Mouse (Mus musculus) layer of hippocampus, postnatal 25 days (tissue): ENCODE measurements around the gene Cdh24. TPM values are rescaled to one million over a fixed set of nuclear protein-coding genes. Genes with fewer than 3 reads are reported as not detected.
A peak's percentile ranks its signal among the peaks of the same experiment; 100 is the strongest.

ENCODE experiments used
- DNase-seq, 2 experiments: peaks; one replicate each; pipeline ENCODE4 v3.0.0; 2022; ENCODE audit warnings: mixed read lengths in 2 of 2, low spot score in 1 of 2; ENCODE audit errors: extremely low spot score in 1 of 2
- total RNA-seq, 2 experiments: library from RNA; stranded (reverse); gene quantifications; 2 replicates each; pipeline ENCODE4 v1.2.3; 2021

Gene Cdh24
- total RNA-seq = 10 to 100 TPM; 17.5 to 22.7 TPM

- peak; percentile 94 to 96 for DNase-seq
These were observed at the start of gene Cdh24 for GRCm38 (mm10) chr14:54641305-54641969. Gene Cdh24, minus strand, starts transcription at chr14:54641364.

- no peak for DNase-seq
These were observed 46.1 kb upstream of the Cdh24 start for GRCm38 (mm10) chr14:54687251-54687650.

- DNase-seq = peak; percentile 100
These were observed 45.5 kb upstream of the Cdh24 start, which contains the start of gene Acin1 for GRCm38 (mm10) chr14:54686522-54687143. Gene Acin1, minus strand, starts transcription at chr14:54686931.

- DNase-seq = no peak
These were observed 44.9 kb upstream of the Cdh24 start, which contains the start of gene 1700123O20Rik for GRCm38 (mm10) chr14:54686063-54686521. Gene 1700123O20Rik, plus strand, starts transcription at chr14:54686216.

GRCm38 (mm10) chr14:54685471-54685870 lies 44.3 kb upstream of the Cdh24 start:
- DNase-seq = no peak

GRCm38 (mm10) chr14:54682396-54682795 lies 41.2 kb upstream of the Cdh24 start:
- no peak for DNase-seq

- no peak for DNase-seq
These were observed 37.6 kb upstream of the Cdh24 start for GRCm38 (mm10) chr14:54678657-54679304.

- no peak for DNase-seq
These were observed 35.1 kb upstream of the Cdh24 start for GRCm38 (mm10) chr14:54676290-54676689.

GRCm38 (mm10) chr14:54674317-54674716 lies 33.2 kb upstream of the Cdh24 start:
- no peak for DNase-seq

GRCm38 (mm10) chr14:54669381-54669780 lies 28.2 kb upstream of the Cdh24 start:
- peak in 1 of 2 experiments; percentile 51 for DNase-seq

- DNase-seq = no peak
These were observed 23.5 kb upstream of the Cdh24 start for GRCm38 (mm10) chr14:54664477-54665222.

GRCm38 (mm10) chr14:54660009-54660408 lies 18.8 kb upstream of the Cdh24 start:
- no peak for DNase-seq

GRCm38 (mm10) chr14:54653496-54653895 lies 12.3 kb upstream of the Cdh24 start:
- DNase-seq = peak; percentile 68 to 72

GRCm38 (mm10) chr14:54652787-54653186 lies 11.6 kb upstream of the Cdh24 start:
- DNase-seq = no peak

- DNase-seq = no peak
These were observed 10.4 kb upstream of the Cdh24 start for GRCm38 (mm10) chr14:54651556-54651955.

GRCm38 (mm10) chr14:54650621-54651454 lies 9.7 kb upstream of the Cdh24 start:
- peak in 1 of 2 experiments; percentile 86 for DNase-seq

- no peak for DNase-seq
These were observed 6.7 kb upstream of the Cdh24 start for GRCm38 (mm10) chr14:54647900-54648299.

GRCm38 (mm10) chr14:54646898-54647636 lies 5.9 kb upstream of the Cdh24 start:
- DNase-seq = no peak

- no peak for DNase-seq
These were observed 5.3 kb upstream of the Cdh24 start for GRCm38 (mm10) chr14:54646455-54646854.
